ENCODE assay signal across 8 mouse cellular contexts in genomic region chr11:3162236-3162897, GRCm38 (mm10). TPM values are rescaled to one million over a fixed set of nuclear protein-coding genes. Genes with fewer than 3 reads are reported as not detected.
DNase-seq lines count a peak whose midpoint lies in the region; ATAC-seq and TF ChIP-seq lines count a peak whose summit lies in the region.
"Not testable (repeated sequence)": the region's sequence is repeated elsewhere in the genome, so short reads cannot be mapped to it uniquely, and the experiment has no call there.

No protein-coding gene starts in this region.

- not testable (repeated sequence) for TF ChIP-seq POLR2A in thymus, adult 2 months (IDR thresholded peaks at IDR 0.05; ENCODE audit: control insufficient read depth, extremely low read depth, insufficient read depth, low read length, poor library complexity)

- not testable (repeated sequence) for H3K27me3 ChIP-seq in hindbrain, embryonic 15.5 days; lung, embryonic 14.5 days (ENCODE audit: insufficient read depth, low read length); neural tube, embryonic 14.5 days (ENCODE audit: control insufficient read depth, insufficient read depth, low read length); thymus, adult 2 months (ENCODE audit: control insufficient read depth, insufficient read depth, low read length)

- not testable (repeated sequence) for H3K9ac ChIP-seq in hindbrain, embryonic 15.5 days; lung, embryonic 14.5 days; neural tube, embryonic 14.5 days (replicated peaks; ENCODE audit: low read depth, low read length)

- WGBS in hindbrain, embryonic 15.5 days = 67% methylated on average over 5 of the region's 5 CpGs
- 59% methylated on average over 5 of the region's 5 CpGs for WGBS in lung, embryonic 14.5 days
- 69% methylated on average over 5 of the region's 5 CpGs for WGBS in neural tube, embryonic 14.5 days
- 68% methylated on average over 5 of the region's 5 CpGs for WGBS in thymus, adult 2 months

- not testable (repeated sequence) for H3K36me3 ChIP-seq in hindbrain, embryonic 15.5 days; lung, embryonic 14.5 days (ENCODE audit: insufficient read depth); neural tube, embryonic 14.5 days (ENCODE audit: control insufficient read depth, insufficient read depth, low read length); thymus, adult 2 months (ENCODE audit: control insufficient read depth, insufficient read depth, low read length)

- ATAC-seq in hindbrain, embryonic 15.5 days (ENCODE audit: low FRiP score, low read depth) = peak; percentile 66
- 0 out of 2 replicates have a peak, but pooled peaks have one; percentile 33 for ATAC-seq in lung, embryonic 14.5 days (ENCODE audit: insufficient read depth)
- peak; percentile 47 for ATAC-seq in neural tube, embryonic 14.5 days (ENCODE audit: low read depth)

- not testable (repeated sequence) for H3K4me2 ChIP-seq in hindbrain, embryonic 15.5 days; lung, embryonic 14.5 days; neural tube, embryonic 14.5 days (ENCODE audit: low read depth, low read length)

- intact Hi-C loops in gastrocnemius, postnatal 36 days (cut with DNase I) = not testable (repeated sequence)

- TF ChIP-seq CTCF in lung, embryonic 14.5 days (IDR thresholded peaks at IDR 0.05; ENCODE audit: low read depth); thymus, adult 2 months (IDR thresholded peaks at IDR 0.05; ENCODE audit: borderline replicate concordance, control insufficient read depth, extremely low read depth, insufficient read depth, low read length, poor library complexity): not testable (repeated sequence)

- peak; percentile 44 for DNase-seq in NIH3T3 (ENCODE audit: low read depth)
- DNase-seq in embryo, embryonic 10.5 days (ENCODE audit: low spot score) = peak; percentile 17
- DNase-seq in gastrocnemius, postnatal 36 days = peak; percentile 65 to 80
- peak; percentile 48 for DNase-seq in layer of hippocampus, adult 9-10 months (ENCODE audit: low spot score)
- DNase-seq in lung, embryonic 14.5 days = peak; percentile 21
- peak; percentile 62 for DNase-seq in thymus, adult 2 months

- H3K4me1 ChIP-seq in hindbrain, embryonic 15.5 days (replicated peaks); lung, embryonic 14.5 days (ENCODE audit: insufficient read depth); neural tube, embryonic 14.5 days (ENCODE audit: control insufficient read depth, insufficient read depth, low read length); thymus, adult 2 months (replicated peaks; ENCODE audit: control insufficient read depth, insufficient read depth, low read length): not testable (repeated sequence)

- not testable (repeated sequence) for H3K27ac ChIP-seq in hindbrain, embryonic 15.5 days (replicated peaks); lung, embryonic 14.5 days (ENCODE audit: low read depth); neural tube, embryonic 14.5 days (ENCODE audit: low read depth, low read length); thymus, adult 2 months (ENCODE audit: control insufficient read depth, insufficient read depth, low read length)

- not testable (repeated sequence) for H3K4me3 ChIP-seq in hindbrain, embryonic 15.5 days; lung, embryonic 14.5 days (ENCODE audit: low read depth, low read length); neural tube, embryonic 14.5 days (ENCODE audit: low read depth, low read length); thymus, adult 2 months (ENCODE audit: control insufficient read depth, insufficient read depth, low read length)

- peaks cover 20% of the 10 kb centered on the region for H3K9me3 ChIP-seq in hindbrain, embryonic 15.5 days
- H3K9me3 ChIP-seq in lung, embryonic 14.5 days (ENCODE audit: low read depth, low read length); neural tube, embryonic 14.5 days (ENCODE audit: control insufficient read depth, low read length): not testable (repeated sequence)

RNA-seq across cellular contexts. Expression of gene Sfi1, which starts 30.9 kb away (rescaled TPM):
- 1 to 10 TPM; 9.3 to 9.9 TPM for total RNA-seq in gastrocnemius, postnatal 36 days (2021)
- 16.9 and 17.2 TPM in 2 replicates for polyA plus RNA-seq in hindbrain, embryonic 15.5 days (2015; fragmentation: Nextera tagmentation; extraction: Ambion mirVana)
- polyA plus RNA-seq in lung, embryonic 14.5 days (2014; fragmentation: Nextera tagmentation; extraction: Ambion mirVana) = 10.7 and 10.8 TPM in 2 replicates
- 12.8 and 14.4 TPM in 2 replicates for polyA plus RNA-seq in neural tube, embryonic 14.5 days (2014; fragmentation: Nextera tagmentation; extraction: Ambion mirVana)
- 36.8 and 49.4 TPM in 2 replicates for polyA plus RNA-seq in thymus, adult 2 months (2012; rRNA removed)

RNA-seq across cellular contexts. Expression of gene Eif4enif1, which starts 39.8 kb away (rescaled TPM):
- total RNA-seq in gastrocnemius, postnatal 36 days (2021) = 10 to 100 TPM; 26.6 to 27.9 TPM
- 53.5 and 58.9 TPM in 2 replicates for polyA plus RNA-seq in hindbrain, embryonic 15.5 days (2015; fragmentation: Nextera tagmentation; extraction: Ambion mirVana)
- polyA plus RNA-seq in lung, embryonic 14.5 days (2014; fragmentation: Nextera tagmentation; extraction: Ambion mirVana) = 58.1 and 59.8 TPM in 2 replicates
- 60.3 and 64.5 TPM in 2 replicates for polyA plus RNA-seq in neural tube, embryonic 14.5 days (2014; fragmentation: Nextera tagmentation; extraction: Ambion mirVana)
- polyA plus RNA-seq in thymus, adult 2 months (2012; rRNA removed) = 87.8 and 88.8 TPM in 2 replicates

Comparison
In these comparisons a context has a peak if more than half of its experiments do, and no peak if none do; other contexts are left out.
1. DNase-seq: peak in every context shown above with its lines; median percentile 72 in gastrocnemius, postnatal 36 days; 62 in thymus, adult 2 months; 48 in layer of hippocampus, adult 9-10 months; 44 in NIH3T3; 21 in lung, embryonic 14.5 days; 17 in embryo, embryonic 10.5 days.